Mouse (Mus musculus): Measurements from ENCODE around the gene Otud7b. TPM values are rescaled to one million over a fixed set of nuclear protein-coding genes. Genes with fewer than 3 reads are reported as not detected.

Otud7b gene
- total and polyA plus RNA-seq, 2 experiments from 2014 or later, result 8.8 to 13.5 TPM

GRCm38 (mm10) chr3:96063299-96063698 lies 41.0 kb upstream of the Otud7b start:
- H3K4me3 ChIP-seq (ENCODE audit: low read depth, low read length), result no peak overlapping the region
- no peak overlapping the region for H3K4me2 ChIP-seq (ENCODE audit: low read depth)
- H3K4me1 ChIP-seq (ENCODE audit: insufficient read depth), result no peaks in the 10 kb centered on the region
- no peak overlapping the region for H3K9ac ChIP-seq
- ATAC-seq (no peak), DNase-seq (no peak)
- no peak for TF ChIP-seq CTCF (IDR thresholded peaks at IDR 0.05; ENCODE audit: low read depth)
- no peaks in the 10 kb centered on the region for H3K27me3 ChIP-seq (ENCODE audit: insufficient read depth, low read length)
- no peaks in the 10 kb centered on the region for H3K9me3 ChIP-seq (ENCODE audit: low read length)
- 73% methylated on average over 2 of the region's 2 CpGs for WGBS
- no peak overlapping the region for H3K27ac ChIP-seq (ENCODE audit: low read depth, low read length)
- no peaks in the 10 kb centered on the region for H3K36me3 ChIP-seq (ENCODE audit: insufficient read depth)

DNA sequence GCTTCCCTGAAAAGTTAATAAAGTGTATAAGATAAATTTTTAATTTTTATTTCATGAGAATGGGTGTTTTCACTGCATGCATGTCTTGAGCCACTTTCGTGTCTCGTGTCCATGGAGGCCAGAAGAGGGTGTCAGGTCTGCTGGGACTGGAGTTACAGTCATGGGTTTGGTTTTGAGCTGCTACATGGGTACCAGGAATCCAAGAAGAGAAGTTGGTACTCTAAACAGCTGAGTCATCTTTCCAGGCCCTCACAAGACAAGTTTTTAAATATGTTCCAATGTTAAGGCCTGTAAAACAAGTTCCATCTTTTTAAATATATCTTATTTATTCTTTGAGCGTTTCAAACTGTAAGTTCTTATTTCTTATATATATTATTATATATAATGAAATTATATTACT lies 40.1 kb upstream of the Otud7b start:
- Histone ChIP-seq H3K36me3 (ENCODE audit: insufficient read depth) (no peaks in the 10 kb centered on the region), H3K27ac (ENCODE audit: low read depth, low read length) (no peak overlapping the region), H3K4me3 (ENCODE audit: low read depth, low read length) (no peak overlapping the region), H3K4me2 (ENCODE audit: low read depth) (no peak overlapping the region), H3K27me3 (ENCODE audit: insufficient read depth, low read length) (no peaks in the 10 kb centered on the region), H3K9ac (no peak overlapping the region), H3K9me3 (ENCODE audit: low read length) (no peaks in the 10 kb centered on the region), H3K4me1 (ENCODE audit: insufficient read depth) (no peaks in the 10 kb centered on the region)
- 86% methylated on average over 3 of the region's 3 CpGs for WGBS
- no peak for ATAC-seq
- DNase-seq, result no peak
- TF ChIP-seq CTCF (IDR thresholded peaks at IDR 0.05; ENCODE audit: low read depth), result no peak

DNA sequence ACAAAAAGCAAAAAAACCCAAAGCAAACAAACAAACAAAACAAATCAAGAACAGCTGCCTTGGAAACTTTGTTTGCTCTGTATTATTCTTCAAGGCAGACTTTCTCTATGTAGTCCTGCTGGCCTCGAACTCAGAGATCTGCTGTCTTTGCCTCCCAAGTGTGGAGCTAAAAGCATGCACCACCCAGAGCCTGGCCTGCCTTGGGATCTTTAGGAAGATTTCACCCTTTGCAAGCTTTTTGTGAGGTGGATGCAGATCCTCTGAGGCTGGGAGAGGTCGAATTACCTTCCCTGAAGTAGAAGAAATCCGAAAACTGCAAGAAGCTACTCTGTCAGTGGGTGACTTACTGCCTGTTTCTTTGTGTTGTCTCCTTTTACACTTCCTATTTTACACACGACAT lies 39.2 kb upstream of the Otud7b start:
- H3K27me3 ChIP-seq (ENCODE audit: insufficient read depth, low read length), result no peaks in the 10 kb centered on the region
- ATAC-seq, result no peak

DNA sequence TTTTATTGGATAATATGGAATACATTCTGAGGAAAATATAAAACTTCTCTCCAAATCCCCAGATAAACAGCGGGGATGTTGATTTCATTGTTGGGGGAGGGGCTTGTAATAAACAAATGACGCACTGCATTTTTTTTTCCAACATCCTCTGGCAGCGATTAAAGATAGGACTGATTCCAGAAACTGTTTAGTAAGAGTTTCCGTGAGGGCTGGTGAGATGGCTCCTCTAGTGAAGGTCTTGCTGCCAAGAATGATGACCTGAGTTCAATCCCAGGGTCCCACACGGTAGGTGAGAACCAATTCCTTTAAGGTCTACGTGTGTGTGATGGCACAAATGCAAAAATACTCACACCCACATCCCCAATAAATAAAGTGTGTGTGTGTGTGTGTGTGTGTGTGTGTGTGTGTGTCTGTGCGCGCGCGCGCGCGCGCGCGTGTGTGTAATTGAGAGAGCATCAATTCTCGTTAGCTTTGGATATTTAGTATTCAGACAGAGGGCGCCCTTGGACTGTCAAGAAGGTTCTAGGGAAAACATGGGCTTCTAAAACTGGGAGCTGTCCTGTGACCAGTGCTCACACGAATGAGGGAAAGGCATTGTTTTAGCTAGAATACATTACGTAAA lies 38.5 kb upstream of the Otud7b start:
- peak overlapping the region; percentile 27 for H3K4me2 ChIP-seq (ENCODE audit: low read depth)
- peak; percentile 63 for TF ChIP-seq CTCF (IDR thresholded peaks at IDR 0.05; ENCODE audit: low read depth)
- H3K4me3 ChIP-seq (ENCODE audit: low read depth, low read length), result 0 out of 2 replicates have a peak overlapping the region, but pooled peaks have one; percentile 8
- H3K4me1 ChIP-seq (ENCODE audit: insufficient read depth), result no peaks in the 10 kb centered on the region
- H3K36me3 ChIP-seq (ENCODE audit: insufficient read depth), result no peaks in the 10 kb centered on the region
- no peak overlapping the region for H3K27ac ChIP-seq (ENCODE audit: low read depth, low read length)
- no peaks in the 10 kb centered on the region for H3K9me3 ChIP-seq (ENCODE audit: low read length)
- no peak overlapping the region for H3K9ac ChIP-seq
- DNase-seq, result peak; percentile 83
- 41% methylated on average over 20 of the region's 20 CpGs for WGBS
- ATAC-seq, result peak; percentile 72
- H3K27me3 ChIP-seq (ENCODE audit: insufficient read depth, low read length), result no peaks in the 10 kb centered on the region

More for the DNA sequence above, 39.2 kb upstream of the Otud7b start:
- H3K9me3 ChIP-seq (ENCODE audit: low read length), result no peaks in the 10 kb centered on the region
- H3K9ac ChIP-seq, result no peak overlapping the region
- H3K4me1 ChIP-seq (ENCODE audit: insufficient read depth), result no peaks in the 10 kb centered on the region
- H3K4me2 ChIP-seq (ENCODE audit: low read depth), result no peak overlapping the region
- TF ChIP-seq CTCF (IDR thresholded peaks at IDR 0.05; ENCODE audit: low read depth), result no peak
- no peak overlapping the region for H3K27ac ChIP-seq (ENCODE audit: low read depth, low read length)
- no peaks in the 10 kb centered on the region for H3K36me3 ChIP-seq (ENCODE audit: insufficient read depth)
- DNase-seq, result no peak
- no peak overlapping the region for H3K4me3 ChIP-seq (ENCODE audit: low read depth, low read length)
- 47% methylated on average over 4 of the region's 4 CpGs for whole genome bisulfite sequencing

- 83% methylated on average over 5 of the region's 5 CpGs for WGBS
- Histone ChIP-seq H3K4me1 (ENCODE audit: insufficient read depth) (no peaks in the 10 kb centered on the region), H3K36me3 (ENCODE audit: insufficient read depth) (no peaks in the 10 kb centered on the region), H3K9ac (no peak overlapping the region), H3K27ac (ENCODE audit: low read depth, low read length) (no peak overlapping the region), H3K4me2 (ENCODE audit: low read depth) (no peak overlapping the region), H3K27me3 (ENCODE audit: insufficient read depth, low read length) (no peaks in the 10 kb centered on the region), H3K4me3 (ENCODE audit: low read depth, low read length) (no peak overlapping the region), H3K9me3 (ENCODE audit: low read length) (no peaks in the 10 kb centered on the region)
- ATAC-seq (no peak), DNase-seq (no peak)
- TF ChIP-seq CTCF (IDR thresholded peaks at IDR 0.05; ENCODE audit: low read depth), result no peak
Measured at GRCm38 (mm10) chr3:96066741-96067140, 37.6 kb upstream of the Otud7b start.

DNA sequence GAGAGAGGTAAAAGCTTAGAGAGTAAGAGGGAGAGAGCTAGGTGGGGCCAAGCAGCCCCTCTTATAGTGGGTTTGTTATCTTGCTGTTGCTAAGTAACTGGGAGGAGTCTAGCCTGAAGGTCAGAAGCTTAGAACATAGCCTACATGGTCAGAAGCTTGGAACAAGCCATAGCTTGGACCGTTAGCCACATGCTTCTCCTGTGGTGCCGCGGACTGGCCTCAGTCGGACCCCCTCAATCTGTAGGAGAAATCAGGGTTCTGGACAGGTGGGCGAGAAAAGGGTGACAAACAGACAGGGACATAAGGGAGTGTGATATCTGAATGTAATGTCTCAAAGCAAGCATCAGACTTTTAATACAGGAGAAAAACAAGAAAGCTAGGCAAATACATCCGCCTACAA lies 35.3 kb upstream of the Otud7b start:
- 93% methylated on average over 6 of the region's 6 CpGs for WGBS
- Histone ChIP-seq H3K4me1 (ENCODE audit: insufficient read depth) (no peaks in the 10 kb centered on the region), H3K9me3 (ENCODE audit: low read length) (no peaks in the 10 kb centered on the region), H3K4me2 (ENCODE audit: low read depth) (no peak overlapping the region), H3K36me3 (ENCODE audit: insufficient read depth) (no peaks in the 10 kb centered on the region), H3K27me3 (ENCODE audit: insufficient read depth, low read length) (no peaks in the 10 kb centered on the region), H3K4me3 (ENCODE audit: low read depth, low read length) (no peak overlapping the region), H3K9ac (no peak overlapping the region), H3K27ac (ENCODE audit: low read depth, low read length) (no peak overlapping the region)
- no peak for DNase-seq
- no peak for ATAC-seq
- TF ChIP-seq CTCF (IDR thresholded peaks at IDR 0.05; ENCODE audit: low read depth), result no peak

DNA sequence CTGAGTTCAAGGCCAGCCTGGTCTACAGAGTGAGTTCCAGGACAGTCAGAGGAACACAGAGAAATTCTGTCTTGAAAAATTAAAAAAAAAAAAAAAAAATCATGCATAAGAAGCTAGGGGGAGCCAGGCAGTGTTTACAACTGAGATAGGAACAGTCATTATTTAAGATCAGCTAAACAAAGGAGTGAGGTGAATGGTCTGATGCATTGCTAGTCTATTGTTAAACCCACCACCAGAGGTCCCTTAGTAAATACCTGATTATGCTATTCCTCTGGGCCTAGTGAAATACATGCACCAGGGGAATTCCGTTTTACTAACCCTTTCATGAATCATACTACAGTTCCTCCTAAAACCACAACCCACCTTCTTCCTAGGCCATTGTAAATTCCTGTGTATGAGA lies 34.8 kb upstream of the Otud7b start:
- Histone ChIP-seq H3K4me1 (ENCODE audit: insufficient read depth) (no peaks in the 10 kb centered on the region), H3K36me3 (ENCODE audit: insufficient read depth) (no peaks in the 10 kb centered on the region), H3K4me2 (ENCODE audit: low read depth) (no peak overlapping the region), H3K4me3 (ENCODE audit: low read depth, low read length) (no peak overlapping the region), H3K9ac (no peak overlapping the region), H3K27me3 (ENCODE audit: insufficient read depth, low read length) (no peaks in the 10 kb centered on the region), H3K9me3 (ENCODE audit: low read length) (no peaks in the 10 kb centered on the region), H3K27ac (ENCODE audit: low read depth, low read length) (no peak overlapping the region)
- no peak; the same call in 1 of the 2 replicates for TF ChIP-seq CTCF (IDR thresholded peaks at IDR 0.05; ENCODE audit: low read depth)
- WGBS, result 40% methylated on average over 1 of the region's 1 CpGs
- DNase-seq (no peak), ATAC-seq (no peak)

All from forebrain, postnatal 0 days (tissue).